In the genomic region with DNA sequence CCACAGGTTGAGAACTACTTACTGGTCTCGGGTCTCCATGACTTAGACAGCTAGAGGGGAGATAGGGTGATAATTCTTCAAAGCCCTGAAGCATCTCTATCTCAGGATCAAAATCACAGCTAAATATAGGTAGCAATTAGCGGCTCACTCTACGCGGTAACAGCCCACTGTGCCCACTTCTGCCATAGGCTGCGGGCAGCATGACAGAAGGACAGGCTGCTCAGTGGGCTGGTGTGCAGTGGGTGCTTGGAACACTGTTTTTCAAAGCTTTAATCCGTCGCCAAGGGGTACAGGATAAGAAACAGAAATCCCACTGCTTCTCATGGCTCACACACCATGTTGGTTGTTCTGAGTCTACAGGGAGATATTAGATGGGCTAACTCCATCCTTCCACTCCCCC, we compare ENCODE assay signal across 26 mouse cellular contexts. TPM values are rescaled to one million over a fixed set of nuclear protein-coding genes. Genes with fewer than 3 reads are reported as not detected.
DNase-seq lines count a peak whose midpoint lies in the region; ATAC-seq lines count a peak whose summit lies in the region.
"Had no signal": no experiment of that assay in that cellular context is flagged by ENCODE, and none has a peak within 500 bp of the region (broad histone marks: within the 10 kb centered on the region; RNA-seq: fewer than 3 reads in every experiment).

No protein-coding gene starts in this region.

- no peak for ATAC-seq in heart, embryonic 11.5 days (replicated peaks; ENCODE audit: insufficient number of reproducible peaks, low FRiP score, low TSS enrichment)
- ATAC-seq: activated CD4-positive, CD25-positive, alpha-beta regulatory T cell, adult 4 months; CD4-positive, CD25-positive, alpha-beta regulatory T cell, adult 4 months; forebrain, embryonic 14.5 days; forebrain, postnatal 0 days had no signal

- no peaks in the 10 kb centered on the region for H3K4me1 ChIP-seq in heart, embryonic 10.5 days
- no peaks in the 10 kb centered on the region for H3K4me1 ChIP-seq in heart, embryonic 11.5 days (ENCODE audit: control insufficient read depth, insufficient read depth, low read length)
- H3K4me1 ChIP-seq: embryonic facial prominence, embryonic 15.5 days; heart, embryonic 13.5 days; hindbrain, embryonic 12.5 days; hindbrain, embryonic 15.5 days had no signal

- H3K4me3 ChIP-seq in heart, embryonic 10.5 days: no peak overlapping the region
- no peak overlapping the region for H3K4me3 ChIP-seq in heart, embryonic 11.5 days (ENCODE audit: low read depth, low read length)
- H3K4me3 ChIP-seq: embryonic facial prominence, embryonic 12.5 days; embryonic facial prominence, embryonic 15.5 days; heart, embryonic 13.5 days; hindbrain, embryonic 12.5 days; hindbrain, embryonic 15.5 days had no signal

- no peaks in the 10 kb centered on the region for H3K9me3 ChIP-seq in heart, embryonic 10.5 days
- no peaks in the 10 kb centered on the region for H3K9me3 ChIP-seq in heart, embryonic 11.5 days (replicated peaks; ENCODE audit: control insufficient read depth, low read length)
- H3K9me3 ChIP-seq: embryonic facial prominence, embryonic 12.5 days; embryonic facial prominence, embryonic 15.5 days; heart, embryonic 13.5 days; hindbrain, embryonic 12.5 days; hindbrain, embryonic 15.5 days had no signal

- 82% methylated on average over 7 of the region's 7 CpGs for WGBS in heart, embryonic 10.5 days
- WGBS in heart, embryonic 11.5 days (ENCODE audit: insufficient replicate concordance): 89% methylated on average over 7 of the region's 7 CpGs

- H3K27me3 ChIP-seq in heart, embryonic 10.5 days (ENCODE audit: insufficient read depth, poor library complexity, severe bottlenecking): no peaks in the 10 kb centered on the region
- no peaks in the 10 kb centered on the region; the same call in 1 of the 2 replicates for H3K27me3 ChIP-seq in heart, embryonic 11.5 days (ENCODE audit: control insufficient read depth, insufficient read depth, low read length)
- H3K27me3 ChIP-seq: embryonic facial prominence, embryonic 12.5 days; embryonic facial prominence, embryonic 15.5 days; hindbrain, embryonic 15.5 days had no signal

- H3K4me2 ChIP-seq in heart, embryonic 11.5 days: no peak overlapping the region
- H3K4me2 ChIP-seq: embryonic facial prominence, embryonic 12.5 days; embryonic facial prominence, embryonic 15.5 days; heart, embryonic 13.5 days; hindbrain, embryonic 12.5 days; hindbrain, embryonic 15.5 days had no signal

- no peaks in the 10 kb centered on the region for H3K36me3 ChIP-seq in heart, embryonic 10.5 days
- H3K36me3 ChIP-seq in heart, embryonic 11.5 days (ENCODE audit: control insufficient read depth, insufficient read depth, low read length): no peaks in the 10 kb centered on the region
- H3K36me3 ChIP-seq: embryonic facial prominence, embryonic 12.5 days; embryonic facial prominence, embryonic 15.5 days; heart, embryonic 13.5 days; hindbrain, embryonic 12.5 days; hindbrain, embryonic 15.5 days had no signal

- no peak overlapping the region for H3K9ac ChIP-seq in heart, embryonic 11.5 days (ENCODE audit: low read depth, low read length)
- H3K9ac ChIP-seq: embryonic facial prominence, embryonic 12.5 days; embryonic facial prominence, embryonic 15.5 days; forebrain, postnatal 0 days; heart, embryonic 13.5 days; hindbrain, embryonic 12.5 days; hindbrain, embryonic 15.5 days had no signal

- H3K27ac ChIP-seq in heart, embryonic 10.5 days: no peak overlapping the region
- H3K27ac ChIP-seq in heart, embryonic 11.5 days (ENCODE audit: low read depth, low read length): no peak overlapping the region
- H3K27ac ChIP-seq: embryonic facial prominence, embryonic 12.5 days; embryonic facial prominence, embryonic 15.5 days; heart, embryonic 13.5 days; hindbrain, embryonic 12.5 days; hindbrain, embryonic 15.5 days had no signal

- peak; percentile 60 for DNase-seq in heart, embryonic 10.5 days (ENCODE audit: low spot score)
- peak; percentile 21 for DNase-seq in testis, postnatal 10 days (ENCODE audit: low spot score)
- DNase-seq in testis, postnatal 14 days (ENCODE audit: low spot score): no peak
- peak; percentile 25 for DNase-seq in brain, adult 2 months (ENCODE audit: low read depth, low spot score)
- no peak for DNase-seq in adrenal gland, adult 2 months
- DNase-seq: adrenal gland, postnatal 10 days; adrenal gland, postnatal 36 days; cerebellum, adult 11 months; cerebellum, adult 2 months; cerebellum, adult 9-11 months; cerebellum, postnatal 25 days; forebrain, postnatal 0 days; gastrocnemius, postnatal 10 days; gastrocnemius, postnatal 36 days had no signal

RNA-seq across cellular contexts. Expression of a gene that starts 59.2 kb away (rescaled TPM):
- 5.8 and 17.9 TPM in 2 replicates for polyA plus RNA-seq in heart, embryonic 10.5 days (2016; fragmentation: Nextera tagmentation; extraction: Ambion mirVana)
- 5.2 and 6.5 TPM in 2 replicates for polyA plus RNA-seq in heart, embryonic 11.5 days (2014; fragmentation: Nextera tagmentation; extraction: Ambion mirVana)
- 1 to 10 TPM; 2.0 to 4.4 TPM for total RNA-seq in adrenal gland, adult 2 months (2021)
- polyA plus RNA-seq in adrenal gland, adult 2 months (2012; rRNA removed): 14.4 and 15.2 TPM in 2 replicates
- total RNA-seq: common myeloid progenitor, adult 5-6 weeks; granulocyte monocyte progenitor cell, adult 5-6 weeks; hematopoietic stem cell, adult 5-6 weeks had no signal
- polyA plus RNA-seq: activated CD4-positive, CD25-positive, alpha-beta regulatory T cell, adult 4 months; CD4-positive, CD25-positive, alpha-beta regulatory T cell, adult 4 months had no signal

Comparison
In these comparisons a context has a peak if more than half of its experiments do, and no peak if none do; other contexts are left out.
1. DNase-seq: peak in heart, embryonic 10.5 days (single experiment), testis, postnatal 10 days (single experiment) and brain, adult 2 months (single experiment); none in testis, postnatal 14 days (single experiment) and adrenal gland, adult 2 months (single experiment).